Mouse (Mus musculus) liver, postnatal 0 days (tissue): ENCODE results near the gene Cabp4.

Experiments
- CTCF ChIP-seq: sonication (generic); IDR thresholded peaks from 2 replicates; pipeline ENCODE4 v1.5.1; 2016; ENCODE audit warnings: antibody characterized with exemption, low read depth
- EP300 ChIP-seq: IDR thresholded peaks from 2 replicates; pipeline ENCODE4 v1.6.1; 2016; ENCODE audit warnings: antibody characterized with exemption, low read depth, mild to moderate bottlenecking

DNA sequence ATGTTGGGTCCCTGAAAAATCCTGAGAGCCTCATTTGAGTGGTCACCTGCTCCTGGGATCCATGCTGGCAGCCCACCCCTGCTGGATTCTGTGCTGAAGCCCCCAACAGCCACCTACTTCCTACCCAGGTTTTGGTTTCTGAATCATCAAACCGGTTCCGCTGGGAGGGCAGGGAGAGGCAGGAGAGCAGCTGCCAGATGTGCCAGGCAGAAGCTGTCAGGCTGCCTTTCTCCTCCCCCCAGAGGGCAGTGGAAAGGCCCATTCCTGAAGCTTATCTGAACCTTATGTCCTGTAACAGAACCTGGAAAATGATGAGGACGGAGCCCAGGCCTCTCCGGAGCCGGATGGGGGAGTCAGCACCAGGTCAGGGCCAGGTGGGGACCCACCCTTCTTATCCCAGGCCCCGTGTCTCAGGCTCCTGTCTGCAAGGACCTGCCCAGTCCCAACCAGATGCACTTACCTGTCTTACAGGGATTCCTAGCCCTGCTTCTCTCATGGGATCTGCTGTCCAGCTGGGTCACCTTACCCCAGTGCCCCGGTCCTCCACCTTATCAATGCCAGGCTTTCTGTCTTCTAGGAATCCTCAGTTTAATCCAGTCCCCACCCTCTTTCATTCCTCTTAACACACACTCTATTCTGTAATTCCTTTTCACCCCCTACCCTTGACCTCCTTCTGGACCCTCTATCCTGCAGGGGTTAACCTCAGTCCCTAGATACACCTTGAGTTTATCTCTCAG is 16.9 kb downstream of the Cabp4 start:
- TF ChIP-seq CTCF (no peak), EP300 (no peak)
